Mouse (Mus musculus): ENCODE measurements around the gene Prrxl1. TPM values are rescaled to one million over a fixed set of nuclear protein-coding genes. Genes with fewer than 3 reads are reported as not detected.
A peak's percentile ranks its signal among the peaks of the same experiment; 100 is the strongest.

The Prrxl1 gene
- polyA plus RNA-seq, 1 experiment from 2014 or later = 0.19 TPM

DNA sequence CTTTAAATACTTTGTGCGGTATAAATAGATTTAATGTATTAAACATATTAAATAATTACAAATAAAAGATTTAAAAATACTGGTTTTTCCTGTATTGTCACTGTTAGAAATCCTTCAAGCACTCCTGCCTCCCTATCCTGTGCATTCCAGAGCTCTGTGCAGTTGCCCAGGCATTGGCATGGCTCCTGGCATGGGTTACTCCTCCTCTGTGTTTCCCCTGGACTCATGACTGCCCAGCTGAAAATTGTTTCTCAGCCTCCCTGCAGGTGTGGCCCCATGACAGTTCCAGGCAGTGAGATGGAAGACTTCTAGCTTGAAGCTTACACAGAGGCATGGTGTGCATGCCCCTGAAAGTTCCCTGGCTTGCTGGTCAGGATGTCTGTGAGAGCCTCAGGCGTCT lies 20.8 kb upstream of the Prrxl1 start:
- Histone ChIP-seq H3K4me2 (ENCODE audit: low read length) (no peak overlapping the region), H3K27ac (replicated peaks in 1 of 2; ENCODE audit: control insufficient read depth in 1 of 2, insufficient read depth in 1 of 2, low read depth in 2 of 2, low read length in 2 of 2) (no peak overlapping the region), H3K27me3 (ENCODE audit: control insufficient read depth, insufficient read depth, low read length) (0 out of 2 replicates have a peak, but pooled peaks cover under 1% of the 10 kb centered on the region), H3K9ac (ENCODE audit: low read length) (no peak overlapping the region), H3K36me3 (ENCODE audit: control insufficient read depth, insufficient read depth, low read length) (peaks cover 48% of the 10 kb centered on the region), H3K9me3 (ENCODE audit: control insufficient read depth, low read length) (no peaks in the 10 kb centered on the region), H3K4me3 (ENCODE audit: control insufficient read depth in 1 of 2, insufficient read depth in 1 of 2, low read depth in 1 of 2, low read length in 2 of 2) (no peak overlapping the region), H3K4me1 (ENCODE audit: control insufficient read depth in 2 of 2, insufficient read depth in 2 of 2, low read length in 2 of 2) (no peaks in the 10 kb centered on the region)
- ATAC-seq (ENCODE audit: insufficient number of reproducible peaks, insufficient read depth, low FRiP score, low read depth) = no peak
- WGBS = 85% methylated on average over 2 of the region's 2 CpGs

GRCm38 (mm10) chr14:32583696-32584095 lies 15.5 kb upstream of the Prrxl1 start:
- Histone ChIP-seq H3K9ac (ENCODE audit: low read length) (no peak overlapping the region), H3K36me3 (ENCODE audit: control insufficient read depth, insufficient read depth, low read length) (peaks cover 6% of the 10 kb centered on the region), H3K4me1 (ENCODE audit: control insufficient read depth in 2 of 2, insufficient read depth in 2 of 2, low read length in 2 of 2) (no peaks in the 10 kb centered on the region), H3K27me3 (ENCODE audit: control insufficient read depth, insufficient read depth, low read length) (0 out of 2 replicates have a peak, but pooled peaks cover 5% of the 10 kb centered on the region), H3K4me2 (ENCODE audit: low read length) (no peak overlapping the region), H3K4me3 (ENCODE audit: control insufficient read depth in 1 of 2, insufficient read depth in 1 of 2, low read depth in 1 of 2, low read length in 2 of 2) (no peak overlapping the region), H3K9me3 (ENCODE audit: control insufficient read depth, low read length) (no peaks in the 10 kb centered on the region), H3K27ac (replicated peaks in 1 of 2; ENCODE audit: control insufficient read depth in 1 of 2, insufficient read depth in 1 of 2, low read depth in 2 of 2, low read length in 2 of 2) (no peak overlapping the region)
- WGBS = 84% methylated on average over 9 of the region's 9 CpGs
- ATAC-seq (ENCODE audit: insufficient number of reproducible peaks, insufficient read depth, low FRiP score, low read depth) = no peak

DNA sequence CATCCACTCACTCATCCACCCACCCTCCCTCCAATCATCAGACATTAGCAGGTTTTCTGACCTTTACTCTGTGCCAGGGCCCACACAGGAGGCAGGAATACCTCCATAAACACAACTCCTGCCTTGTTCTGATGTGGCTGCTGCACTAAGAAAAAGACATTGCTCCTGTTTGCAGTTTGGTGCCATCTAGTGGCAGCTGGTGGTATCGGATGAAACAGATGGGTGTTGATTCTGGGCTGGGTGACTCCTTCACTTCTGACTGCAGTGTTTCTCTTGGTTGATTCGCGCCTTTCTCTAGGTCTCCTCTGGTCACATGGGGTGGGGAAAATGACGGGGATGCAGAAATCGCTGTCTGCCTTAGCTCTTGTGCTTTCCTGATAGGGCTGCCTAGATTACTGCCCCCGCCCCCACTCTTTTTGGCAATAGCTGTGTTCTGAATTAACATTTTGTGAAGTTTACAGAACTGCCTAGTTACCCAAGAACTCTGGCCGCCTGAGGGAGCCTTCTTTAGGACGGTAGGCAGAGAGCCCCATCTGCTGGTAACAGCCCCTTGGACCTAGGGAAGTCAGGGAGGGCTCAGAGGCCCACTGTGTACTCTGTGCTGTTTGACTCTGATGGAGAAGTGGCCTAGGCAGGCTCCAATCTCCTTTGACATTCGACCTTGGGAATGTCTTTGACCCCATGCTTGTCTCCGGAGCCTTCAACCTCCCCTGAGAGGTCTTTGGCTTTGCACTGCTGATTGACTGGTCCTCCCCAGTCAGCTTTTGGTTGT lies 12.0 kb upstream of the Prrxl1 start:
- no peak overlapping the region for H3K9ac ChIP-seq (ENCODE audit: low read length)
- ATAC-seq (ENCODE audit: insufficient number of reproducible peaks, insufficient read depth, low FRiP score, low read depth) = no peak
- H3K4me3 ChIP-seq (ENCODE audit: control insufficient read depth in 1 of 2, insufficient read depth in 1 of 2, low read depth in 1 of 2, low read length in 2 of 2) = no peak overlapping the region
- 12% methylated on average over 10 of the region's 10 CpGs for WGBS
- H3K4me1 ChIP-seq (ENCODE audit: control insufficient read depth in 2 of 2, insufficient read depth in 2 of 2, low read length in 2 of 2) = no peaks in the 10 kb centered on the region
- H3K9me3 ChIP-seq (ENCODE audit: control insufficient read depth, low read length) = no peaks in the 10 kb centered on the region
- H3K4me2 ChIP-seq (ENCODE audit: low read length) = no peak overlapping the region
- H3K27ac ChIP-seq (replicated peaks in 1 of 2; ENCODE audit: control insufficient read depth in 1 of 2, insufficient read depth in 1 of 2, low read depth in 2 of 2, low read length in 2 of 2) = no peak overlapping the region
- peaks cover 7% of the 10 kb centered on the region for H3K27me3 ChIP-seq (ENCODE audit: control insufficient read depth, insufficient read depth, low read length)
- H3K36me3 ChIP-seq (ENCODE audit: control insufficient read depth, insufficient read depth, low read length) = no peaks in the 10 kb centered on the region

GRCm38 (mm10) chr14:32590377-32590776 lies 8.8 kb upstream of the Prrxl1 start:
- no peak overlapping the region for H3K4me3 ChIP-seq (ENCODE audit: control insufficient read depth in 1 of 2, insufficient read depth in 1 of 2, low read depth in 1 of 2, low read length in 2 of 2)
- no peak for ATAC-seq (ENCODE audit: insufficient number of reproducible peaks, insufficient read depth, low FRiP score, low read depth)
- H3K9me3 ChIP-seq (ENCODE audit: control insufficient read depth, low read length) = no peaks in the 10 kb centered on the region
- H3K4me2 ChIP-seq (ENCODE audit: low read length) = no peak overlapping the region
- no peaks in the 10 kb centered on the region for H3K4me1 ChIP-seq (ENCODE audit: control insufficient read depth in 2 of 2, insufficient read depth in 2 of 2, low read length in 2 of 2)
- H3K27me3 ChIP-seq (ENCODE audit: control insufficient read depth, insufficient read depth, low read length) = peaks cover 31% of the 10 kb centered on the region
- no peaks in the 10 kb centered on the region for H3K36me3 ChIP-seq (ENCODE audit: control insufficient read depth, insufficient read depth, low read length)
- H3K9ac ChIP-seq (ENCODE audit: low read length) = no peak overlapping the region
- 65% methylated on average over 3 of the region's 3 CpGs for WGBS
- no peak overlapping the region for H3K27ac ChIP-seq (replicated peaks in 1 of 2; ENCODE audit: control insufficient read depth in 1 of 2, insufficient read depth in 1 of 2, low read depth in 2 of 2, low read length in 2 of 2)

- H3K27me3 ChIP-seq (ENCODE audit: control insufficient read depth, insufficient read depth, low read length) = peaks cover 98% of the 10 kb centered on the region
- peak; percentile 56; the same call in 1 of the 2 replicates for ATAC-seq (ENCODE audit: insufficient number of reproducible peaks, insufficient read depth, low FRiP score, low read depth)
- H3K36me3 ChIP-seq (ENCODE audit: control insufficient read depth, insufficient read depth, low read length) = no peaks in the 10 kb centered on the region
- H3K9ac ChIP-seq (ENCODE audit: low read length) = no peak overlapping the region
- peaks cover 6 to 16% of the 10 kb centered on the region in 2 experiments; a peak in 2 of 4 replicates for H3K4me1 ChIP-seq (ENCODE audit: control insufficient read depth in 2 of 2, insufficient read depth in 2 of 2, low read length in 2 of 2)
- H3K27ac ChIP-seq (replicated peaks in 1 of 2; ENCODE audit: control insufficient read depth in 1 of 2, insufficient read depth in 1 of 2, low read depth in 2 of 2, low read length in 2 of 2) = no peak overlapping the region
- peak overlapping the region in 1 of 2 experiments; percentile 17; a peak in 2 of 4 replicates for H3K4me3 ChIP-seq (ENCODE audit: control insufficient read depth in 1 of 2, insufficient read depth in 1 of 2, low read depth in 1 of 2, low read length in 2 of 2)
- WGBS = under 1% methylated on average over 77 of the region's 78 CpGs
- no peaks in the 10 kb centered on the region for H3K9me3 ChIP-seq (ENCODE audit: control insufficient read depth, low read length)
- peak overlapping the region; percentile 54 for H3K4me2 ChIP-seq (ENCODE audit: low read length)
Measured at GRCm38 (mm10) chr14:32597232-32598231, 1.7 kb upstream of the Prrxl1 start.

GRCm38 (mm10) chr14:32598437-32599219 lies 579 bp upstream of the Prrxl1 start:
- Histone ChIP-seq H3K27ac (replicated peaks in 1 of 2; ENCODE audit: control insufficient read depth in 1 of 2, insufficient read depth in 1 of 2, low read depth in 2 of 2, low read length in 2 of 2) (no peak overlapping the region), H3K4me1 (ENCODE audit: control insufficient read depth in 2 of 2, insufficient read depth in 2 of 2, low read length in 2 of 2) (peaks cover 6 to 16% of the 10 kb centered on the region in 2 experiments; a peak in 2 of 4 replicates), H3K9ac (ENCODE audit: low read length) (no peak overlapping the region), H3K9me3 (ENCODE audit: control insufficient read depth, low read length) (no peaks in the 10 kb centered on the region), H3K4me2 (ENCODE audit: low read length) (peak overlapping the region; percentile 63; the same call in 1 of the 2 replicates), H3K36me3 (ENCODE audit: control insufficient read depth, insufficient read depth, low read length) (no peaks in the 10 kb centered on the region), H3K27me3 (ENCODE audit: control insufficient read depth, insufficient read depth, low read length) (peaks cover 100% of the 10 kb centered on the region), H3K4me3 (ENCODE audit: control insufficient read depth in 1 of 2, insufficient read depth in 1 of 2, low read depth in 1 of 2, low read length in 2 of 2) (peak overlapping the region in 1 of 2 experiments; percentile 29; a peak in 2 of 4 replicates)
- ATAC-seq (ENCODE audit: insufficient number of reproducible peaks, insufficient read depth, low FRiP score, low read depth) = no peak
- WGBS = 8% methylated on average over 23 of the region's 23 CpGs

GRCm38 (mm10) chr14:32600110-32600509 lies 903 bp downstream of the Prrxl1 start:
- H3K9ac ChIP-seq (ENCODE audit: low read length) = no peak overlapping the region
- peaks cover 6 to 16% of the 10 kb centered on the region in 2 experiments; a peak in 2 of 4 replicates for H3K4me1 ChIP-seq (ENCODE audit: control insufficient read depth in 2 of 2, insufficient read depth in 2 of 2, low read length in 2 of 2)
- no peaks in the 10 kb centered on the region for H3K9me3 ChIP-seq (ENCODE audit: control insufficient read depth, low read length)
- H3K27ac ChIP-seq (replicated peaks in 1 of 2; ENCODE audit: control insufficient read depth in 1 of 2, insufficient read depth in 1 of 2, low read depth in 2 of 2, low read length in 2 of 2) = no peak overlapping the region
- WGBS = 4% methylated on average over 16 of the region's 16 CpGs
- no peak overlapping the region for H3K4me3 ChIP-seq (ENCODE audit: control insufficient read depth in 1 of 2, insufficient read depth in 1 of 2, low read depth in 1 of 2, low read length in 2 of 2)
- H3K27me3 ChIP-seq (ENCODE audit: control insufficient read depth, insufficient read depth, low read length) = peaks cover 98% of the 10 kb centered on the region
- H3K36me3 ChIP-seq (ENCODE audit: control insufficient read depth, insufficient read depth, low read length) = no peaks in the 10 kb centered on the region
- ATAC-seq (ENCODE audit: insufficient number of reproducible peaks, insufficient read depth, low FRiP score, low read depth) = no peak
- H3K4me2 ChIP-seq (ENCODE audit: low read length) = peak overlapping the region; percentile 63; the same call in 1 of the 2 replicates

Data from heart, embryonic 14.5 days (tissue).